Mouse (Mus musculus): ENCODE data around the gene Gm20741. TPM values are rescaled to one million over a fixed set of nuclear protein-coding genes. Genes with fewer than 3 reads are reported as not detected.

The Gm20741 gene
- polyA plus RNA-seq, 1 experiment from 2014 or later: not detected

Other genes with a start within 250 kb of the Gm20741 start
- 1.4 TPM in 2 replicates for gene Cldn8, start 249.0 kb downstream of the Gm20741 start, polyA plus RNA-seq (2016; fragmentation: Nextera tagmentation; extraction: Ambion mirVana)
- gene Krtap24-1, start 199.9 kb downstream of the Gm20741 start, polyA plus RNA-seq (2016; fragmentation: Nextera tagmentation; extraction: Ambion mirVana): not detected in 2 replicates
- not detected in 2 replicates for gene 2310079G19Rik, start 184.6 kb downstream of the Gm20741 start, polyA plus RNA-seq (2016; fragmentation: Nextera tagmentation; extraction: Ambion mirVana)
- not detected in 2 replicates for gene Krtap26-1, start 164.4 kb downstream of the Gm20741 start, polyA plus RNA-seq (2016; fragmentation: Nextera tagmentation; extraction: Ambion mirVana)
- gene Krtap27-1, start 140.5 kb downstream of the Gm20741 start, polyA plus RNA-seq (2016; fragmentation: Nextera tagmentation; extraction: Ambion mirVana): not detected in 2 replicates
- not detected in 2 replicates for gene 2310061N02Rik, start 104.3 kb downstream of the Gm20741 start, polyA plus RNA-seq (2016; fragmentation: Nextera tagmentation; extraction: Ambion mirVana)
- not detected in 2 replicates for gene Krtap13-1, start 83.4 kb downstream of the Gm20741 start, polyA plus RNA-seq (2016; fragmentation: Nextera tagmentation; extraction: Ambion mirVana)
- gene Krtap13, start 60.6 kb downstream of the Gm20741 start, polyA plus RNA-seq (2016; fragmentation: Nextera tagmentation; extraction: Ambion mirVana): not detected in 2 replicates
- not detected in 2 replicates for gene 2310034C09Rik, start 53.4 kb downstream of the Gm20741 start, polyA plus RNA-seq (2016; fragmentation: Nextera tagmentation; extraction: Ambion mirVana)
- gene 2310057N15Rik, start 38.0 kb downstream of the Gm20741 start, polyA plus RNA-seq (2016; fragmentation: Nextera tagmentation; extraction: Ambion mirVana): not detected in 2 replicates
- not detected in 2 replicates for gene Gm5965, start 34.3 kb downstream of the Gm20741 start, polyA plus RNA-seq (2016; fragmentation: Nextera tagmentation; extraction: Ambion mirVana)
- not detected in 2 replicates for gene Krtap15, start 8.0 kb upstream of the Gm20741 start, polyA plus RNA-seq (2016; fragmentation: Nextera tagmentation; extraction: Ambion mirVana)
- gene Krtap14, start 13.9 kb upstream of the Gm20741 start, polyA plus RNA-seq (2016; fragmentation: Nextera tagmentation; extraction: Ambion mirVana): not detected in 2 replicates
- not detected in 2 replicates for gene Krtap19-1, start 57.2 kb upstream of the Gm20741 start, polyA plus RNA-seq (2016; fragmentation: Nextera tagmentation; extraction: Ambion mirVana)
- gene Krtap19-2, start 62.0 kb upstream of the Gm20741 start, polyA plus RNA-seq (2016; fragmentation: Nextera tagmentation; extraction: Ambion mirVana): not detected in 2 replicates
- not detected in 2 replicates for gene Krtap19-3, start 65.8 kb upstream of the Gm20741 start, polyA plus RNA-seq (2016; fragmentation: Nextera tagmentation; extraction: Ambion mirVana)
- not detected in 2 replicates for gene Krtap19-4, start 72.9 kb upstream of the Gm20741 start, polyA plus RNA-seq (2016; fragmentation: Nextera tagmentation; extraction: Ambion mirVana)
- gene Krtap19-5, start 84.2 kb upstream of the Gm20741 start, polyA plus RNA-seq (2016; fragmentation: Nextera tagmentation; extraction: Ambion mirVana): not detected in 2 replicates
- gene Krtap19-9b, start 120.0 kb upstream of the Gm20741 start, polyA plus RNA-seq (2016; fragmentation: Nextera tagmentation; extraction: Ambion mirVana): not detected in 2 replicates
- gene Krtap16-3, start 150.7 kb upstream of the Gm20741 start, polyA plus RNA-seq (2016; fragmentation: Nextera tagmentation; extraction: Ambion mirVana): not detected in 2 replicates
- gene Krtap22-2, start 198.5 kb upstream of the Gm20741 start, polyA plus RNA-seq (2016; fragmentation: Nextera tagmentation; extraction: Ambion mirVana): not detected in 2 replicates
- gene Gm10229, start 203.1 kb upstream of the Gm20741 start, polyA plus RNA-seq (2016; fragmentation: Nextera tagmentation; extraction: Ambion mirVana): not detected in 2 replicates
- not detected in 2 replicates for gene Krtap6-1, start 219.5 kb upstream of the Gm20741 start, polyA plus RNA-seq (2016; fragmentation: Nextera tagmentation; extraction: Ambion mirVana)
- gene Gm10228, start 229.3 kb upstream of the Gm20741 start, polyA plus RNA-seq (2016; fragmentation: Nextera tagmentation; extraction: Ambion mirVana): not detected in 2 replicates
- not detected in 2 replicates for gene Krtap6-5, start 235.7 kb upstream of the Gm20741 start, polyA plus RNA-seq (2016; fragmentation: Nextera tagmentation; extraction: Ambion mirVana)